Mouse (Mus musculus): ENCODE measurements at regions not wholly inside any gene's neighbourhood (a gene's known extent, or its start where the extent isn't known, plus 50 kb on each side); places are given as distances from the start of the nearest gene placed in this dataset.

GRCm38 (mm10) chr6:78899952-78900351 lies 431.3 kb upstream of the Reg3g start:
- in situ Hi-C loops (cut with MboI, MseI) = loop anchor here (10.0 kb wide), 1 partner anchor 455 kb away; no protein-coding TSS in a partner anchor

DNA sequence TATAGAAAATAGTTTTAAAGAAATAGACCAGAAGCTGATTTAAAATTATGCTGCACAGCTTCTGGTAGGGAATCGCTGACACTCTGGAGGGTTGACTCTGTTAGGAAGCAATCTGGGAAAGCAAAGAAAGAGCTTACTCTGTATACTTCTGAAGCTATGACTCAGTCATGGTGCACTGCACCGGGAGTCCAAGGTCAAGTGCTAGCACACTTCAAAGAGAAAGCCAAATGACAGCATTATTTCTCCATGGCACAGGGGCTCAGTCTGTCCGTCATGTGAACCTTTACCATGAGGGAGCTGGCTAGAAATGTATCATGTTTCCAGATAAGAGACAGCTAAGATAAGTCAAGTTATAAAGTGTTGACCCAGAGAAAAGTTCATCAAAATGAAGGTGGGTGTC lies 424.1 kb upstream of the Reg3g start:
- in situ Hi-C loops (cut with MboI, MseI) = no loop called here

- in situ Hi-C loops (cut with MboI, MseI) = no loop called here
Measured at GRCm38 (mm10) chr6:78863031-78863430, 394.4 kb upstream of the Reg3g start.

DNA sequence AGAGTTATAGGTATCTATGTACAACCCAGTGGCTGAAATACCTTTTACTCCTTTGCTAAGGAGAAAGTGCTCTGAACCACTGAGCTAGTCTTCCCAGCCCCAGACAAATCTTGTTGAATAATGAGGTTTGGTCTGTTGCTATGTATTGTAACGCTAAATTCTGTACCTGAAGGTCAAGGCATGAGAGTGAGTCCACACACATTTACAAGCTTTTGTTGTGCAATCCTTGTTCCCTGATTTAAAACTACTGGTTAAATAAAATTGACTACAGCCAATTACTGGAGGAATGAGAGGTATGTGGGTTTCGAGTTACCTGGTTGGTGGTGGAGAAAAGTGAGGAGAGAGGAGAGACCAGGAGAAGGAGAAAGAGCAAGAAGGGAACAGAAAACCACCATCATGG lies 372.6 kb upstream of the Reg3g start:
- in situ Hi-C loops (cut with MboI, MseI) = no loop called here

- in situ Hi-C loops (cut with MboI, MseI) = no loop called here
Measured at GRCm38 (mm10) chr6:78825901-78826629, 357.4 kb upstream of the Reg3g start.

DNA sequence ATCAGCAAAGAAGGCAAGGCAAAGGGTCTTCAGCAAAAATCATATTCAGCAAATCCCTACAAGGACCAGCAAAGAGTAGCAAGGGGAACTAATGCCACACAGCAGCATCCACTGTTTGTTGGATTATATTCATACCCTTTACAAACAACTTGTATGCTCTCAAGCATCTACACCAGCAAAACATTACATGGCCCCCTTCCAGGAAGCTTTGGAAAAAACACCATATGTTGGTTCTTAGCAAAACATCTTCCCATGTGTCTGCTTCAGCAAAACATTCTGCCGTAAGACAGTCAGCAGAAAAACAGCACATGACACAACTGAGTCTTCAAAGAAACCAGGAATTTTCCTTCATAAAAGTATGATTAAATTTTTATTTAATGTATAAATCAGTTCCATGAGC lies 352.6 kb upstream of the Reg3g start:
- in situ Hi-C loops (cut with MboI, MseI) = no loop called here

GRCm38 (mm10) chr6:78797013-78797412 lies 328.3 kb upstream of the Reg3g start:
- in situ Hi-C loops (cut with MboI, MseI) = no loop called here

DNA sequence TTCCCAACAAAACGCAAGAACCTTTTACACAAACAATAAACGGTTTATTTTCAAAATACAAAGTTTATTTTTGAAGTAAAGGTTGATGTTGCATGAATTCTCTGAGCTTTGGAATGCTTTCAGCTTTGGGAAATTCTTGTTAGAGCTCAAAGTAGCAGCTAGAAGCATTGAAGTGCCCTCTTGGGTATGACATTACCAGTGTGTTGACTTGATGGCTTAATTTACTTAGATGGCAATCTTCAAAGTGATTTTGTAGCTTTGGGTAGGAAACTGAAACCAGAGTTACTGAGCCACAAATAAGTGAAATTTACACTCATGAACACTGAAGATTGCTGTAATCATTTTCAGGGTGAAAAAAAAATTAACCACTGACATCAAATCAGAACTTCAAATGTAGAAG lies 320.3 kb upstream of the Reg3g start:
- in situ Hi-C loops (cut with MboI, MseI) = no loop called here

- in situ Hi-C loops (cut with MboI, MseI) = no loop called here
Measured at GRCm38 (mm10) chr6:78757619-78758018, 288.9 kb upstream of the Reg3g start.
